Mouse (Mus musculus): ENCODE measurements around the gene Zbtb8a. TPM values are rescaled to one million over a fixed set of nuclear protein-coding genes. Genes with fewer than 3 reads are reported as not detected.
A peak's percentile ranks its signal among the peaks of the same experiment; 100 is the strongest.
"Not testable (repeated sequence)": the region's sequence is repeated elsewhere in the genome, so short reads cannot be mapped to it uniquely, and the experiment has no call there.

The Zbtb8a gene
- polyA plus RNA-seq, 2 experiments from 2014 or later, result 4.4 to 5.3 TPM

DNA sequence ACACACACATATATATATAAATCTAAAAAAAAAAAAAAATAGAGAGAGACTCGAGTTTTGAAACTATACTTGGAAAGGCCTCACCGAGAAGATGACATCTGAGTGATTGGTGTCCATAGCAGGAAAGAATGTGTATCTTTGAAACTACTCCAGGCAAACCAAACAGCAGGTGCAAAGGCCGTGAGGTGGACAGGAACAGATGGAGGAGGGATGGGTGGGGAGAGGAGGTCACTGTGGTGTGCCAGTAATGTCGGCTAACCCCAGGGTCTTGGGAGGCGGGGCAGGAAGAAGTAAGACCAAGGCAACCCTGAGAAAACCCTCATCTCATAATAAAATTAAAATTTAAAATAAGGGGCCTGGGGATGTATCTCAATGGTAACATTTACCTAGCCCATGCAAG is 2.1 kb downstream of the Zbtb8a start:
- ATAC-seq, result no peak

DNA sequence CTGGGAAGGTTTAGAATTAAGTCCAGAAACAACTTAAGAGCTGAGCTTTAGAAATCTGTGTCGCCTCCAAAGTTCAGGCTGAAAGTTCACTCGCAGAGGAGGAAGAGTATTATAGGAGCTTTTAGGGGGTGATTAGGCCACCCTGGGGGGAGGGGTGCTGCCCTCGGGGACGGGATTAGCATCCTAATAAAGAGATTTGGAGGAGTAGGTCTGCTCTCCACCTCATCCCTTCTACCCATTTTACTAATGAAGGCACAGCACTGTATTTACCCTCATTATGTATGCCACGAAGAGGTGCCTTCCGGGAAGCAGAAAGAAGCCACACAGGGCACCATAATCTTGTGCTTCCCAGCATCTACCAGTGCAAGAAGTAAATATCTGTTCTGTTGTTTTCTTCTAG is 2.9 kb downstream of the Zbtb8a start:
- ATAC-seq, result no peak

GRCm38 (mm10) chr4:129374219-129374755 is 3.6 kb downstream of the Zbtb8a start:
- ATAC-seq, result no peak

GRCm38 (mm10) chr4:129373202-129373976 is 4.5 kb downstream of the Zbtb8a start:
- peak; percentile 63 for ATAC-seq

GRCm38 (mm10) chr4:129371391-129371790 is 6.5 kb downstream of the Zbtb8a start:
- no peak for ATAC-seq

DNA sequence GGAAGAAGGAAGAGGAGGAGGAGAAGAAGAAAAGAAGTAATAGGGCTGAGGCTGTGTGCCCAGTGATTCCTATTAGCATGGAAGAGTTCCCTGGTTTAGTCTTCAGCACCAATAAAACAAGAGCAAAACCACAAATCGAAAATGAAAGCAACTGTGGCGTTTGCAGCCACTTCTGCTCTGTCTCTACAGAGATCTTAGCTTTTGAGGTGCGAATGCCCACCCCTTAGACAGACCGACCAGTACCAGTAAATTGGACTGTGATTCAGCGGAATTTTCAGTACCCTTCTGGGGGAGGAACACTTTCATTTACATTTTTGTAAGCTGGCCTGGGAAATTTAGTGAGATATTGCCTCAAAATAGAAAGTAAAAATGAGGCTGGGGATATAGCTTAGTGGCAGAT is 12.7 kb downstream of the Zbtb8a start:
- peak; percentile 90 for ATAC-seq

- ATAC-seq, result peak; percentile 53
Measured at GRCm38 (mm10) chr4:129364379-129364778, 13.5 kb downstream of the Zbtb8a start.

DNA sequence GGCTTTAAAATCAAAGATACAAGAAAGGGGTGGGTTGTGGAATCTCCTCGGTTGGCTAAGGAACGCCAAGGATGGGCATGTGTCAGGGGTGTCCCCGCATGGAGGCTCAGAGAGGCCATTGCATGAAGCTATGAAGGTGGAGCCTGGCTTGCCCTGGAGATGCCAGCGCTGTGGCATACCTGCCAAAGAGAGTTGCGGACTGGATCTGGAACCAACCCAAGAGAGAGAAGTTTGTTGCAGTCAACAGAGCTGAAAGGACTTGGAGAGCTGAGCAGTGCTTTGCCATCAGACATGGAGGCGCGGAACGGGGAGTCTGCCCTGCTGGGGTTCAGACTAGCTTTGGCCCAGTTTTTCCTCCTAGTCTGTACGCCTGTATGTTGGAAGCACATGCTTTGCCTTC is 14.5 kb downstream of the Zbtb8a start:
- ATAC-seq, result no peak

GRCm38 (mm10) chr4:129362771-129363170 is 15.1 kb downstream of the Zbtb8a start:
- ATAC-seq, result no peak

GRCm38 (mm10) chr4:129362238-129362637 is 15.7 kb downstream of the Zbtb8a start:
- ATAC-seq, result not testable (repeated sequence)

DNA sequence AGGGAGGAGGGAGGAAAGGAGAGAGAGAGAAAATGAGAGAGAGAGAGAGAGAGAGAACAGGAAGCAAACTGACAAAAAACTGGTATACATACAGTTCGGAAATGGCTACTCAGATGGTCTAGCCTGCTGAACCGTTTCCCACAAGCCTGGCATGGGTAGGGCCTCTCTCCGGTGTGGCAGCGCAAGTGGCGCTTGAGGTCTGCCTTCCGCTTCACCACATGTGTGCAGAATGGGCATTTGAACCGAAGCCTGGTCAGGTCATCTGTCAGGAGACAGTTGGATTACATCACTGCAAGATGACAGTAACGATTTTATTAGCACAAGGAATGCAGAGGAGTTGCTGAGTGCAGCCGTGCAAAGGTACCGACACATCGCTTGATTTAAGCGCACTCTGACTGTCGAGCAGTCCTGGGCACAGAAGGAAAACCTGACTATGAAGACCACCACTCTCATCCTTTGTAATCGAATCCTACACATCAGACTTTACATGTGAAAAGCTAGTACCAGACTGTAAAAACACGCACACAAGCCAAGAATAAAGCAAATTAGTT is 20.2 kb downstream of the Zbtb8a start:
- ATAC-seq, result no peak

DNA sequence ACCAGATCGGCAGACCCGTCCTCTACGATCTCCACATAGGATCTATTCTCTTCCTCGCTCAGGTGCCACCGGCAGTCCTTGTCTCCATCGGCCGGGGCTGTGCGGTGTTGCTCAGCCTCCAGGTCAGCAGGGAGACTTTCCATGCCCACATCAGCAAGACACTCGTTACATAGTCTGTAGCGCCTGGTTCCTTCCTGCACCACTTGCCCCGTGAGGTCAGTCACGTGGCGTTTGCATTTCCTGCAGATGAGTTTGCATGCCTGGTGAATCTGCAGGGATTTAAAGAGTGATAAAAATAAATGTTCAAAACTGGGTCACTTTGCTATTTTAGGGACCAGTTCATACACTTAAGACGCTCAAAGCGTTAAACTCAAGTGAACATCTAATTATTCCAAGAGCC is 23.7 kb downstream of the Zbtb8a start:
- ATAC-seq, result peak; percentile 54

- no peak for ATAC-seq
Measured at GRCm38 (mm10) chr4:129353176-129353575, 24.7 kb downstream of the Zbtb8a start.

DNA sequence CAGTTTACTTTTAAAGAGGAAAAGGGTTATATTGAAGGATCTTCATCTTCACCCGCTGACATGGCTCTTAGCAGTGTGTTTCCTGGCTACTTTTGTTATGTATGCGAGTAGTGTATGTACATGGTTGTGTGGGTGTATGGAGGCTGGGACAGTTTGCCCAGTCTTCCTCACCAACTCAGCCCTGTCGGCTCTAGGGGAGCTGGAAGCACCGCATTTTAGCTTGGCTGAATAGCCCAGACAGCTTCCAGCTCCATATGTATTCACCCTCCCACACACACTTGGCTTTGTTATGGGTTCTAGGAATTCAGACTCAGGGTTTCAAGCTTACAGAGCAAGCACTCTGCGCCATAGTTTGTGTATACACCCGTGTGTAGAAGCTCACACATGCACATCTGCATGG is 26.8 kb downstream of the Zbtb8a start:
- no peak for ATAC-seq

- ATAC-seq, result peak; percentile 69
Measured at GRCm38 (mm10) chr4:129350644-129351043, 27.3 kb downstream of the Zbtb8a start.

GRCm38 (mm10) chr4:129346481-129347154 is 31.3 kb downstream of the Zbtb8a start:
- ATAC-seq, result no peak

GRCm38 (mm10) chr4:129342705-129343104 is 35.2 kb downstream of the Zbtb8a start:
- no peak for ATAC-seq

- ATAC-seq, result no peak
Measured at GRCm38 (mm10) chr4:129341888-129342287, 36.0 kb downstream of the Zbtb8a start.

GRCm38 (mm10) chr4:129339743-129340142 is 38.2 kb downstream of the Zbtb8a start:
- no peak for ATAC-seq

GRCm38 (mm10) chr4:129336291-129336690 is 41.6 kb downstream of the Zbtb8a start:
- ATAC-seq, result no peak

GRCm38 (mm10) chr4:129335216-129336074 is 42.5 kb downstream of the Zbtb8a start, which contains the start of the genes Rbbp4 and Zbtb8os:
Rbbp4 (minus strand) TSS chr4:129335370.
Zbtb8os (plus strand) TSS chr4:129335695.
- peak; percentile 89 for ATAC-seq

GRCm38 (mm10) chr4:129334677-129335215 is 43.2 kb downstream of the Zbtb8a start:
- peak; percentile 5 for ATAC-seq

All from activated CD4-positive, CD25-positive, alpha-beta regulatory T cell, adult 4 months (primary cell).